In the genomic region with DNA sequence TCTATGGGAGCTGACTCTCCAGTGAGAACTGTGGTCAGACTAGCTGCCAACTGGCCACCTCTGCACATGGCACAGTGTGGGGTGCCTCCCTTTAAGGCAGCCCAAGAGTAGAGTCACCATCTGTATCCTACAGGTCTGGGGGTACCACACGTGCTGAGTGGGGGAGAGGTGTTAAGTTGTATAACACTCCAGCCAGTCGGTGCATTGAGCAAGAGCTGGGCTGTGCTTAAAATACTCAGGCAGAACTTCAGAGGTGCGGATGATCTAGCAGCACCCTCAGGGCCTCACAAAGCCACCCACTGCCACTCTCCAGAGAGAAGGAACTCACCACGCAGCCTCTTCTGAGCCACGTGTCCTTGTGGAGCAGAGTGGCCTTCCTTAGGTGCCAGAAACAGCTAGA, we compare ENCODE assay signal across 33 mouse cellular contexts. TPM values are rescaled to one million over a fixed set of nuclear protein-coding genes. Genes with fewer than 3 reads are reported as not detected.
DNase-seq lines count a peak whose midpoint lies in the region; ATAC-seq and TF ChIP-seq lines count a peak whose summit lies in the region.
"Had no signal": no experiment of that assay in that cellular context is flagged by ENCODE, and none has a peak within 500 bp of the region (broad histone marks: within the 10 kb centered on the region; RNA-seq: fewer than 3 reads in every experiment).

No protein-coding gene starts in this region.

- peak; percentile 91 for ATAC-seq in frontal cortex, adult (ENCODE audit: low TSS enrichment)
- ATAC-seq: forebrain, embryonic 16.5 days; intestine, embryonic 16.5 days had no signal

- H3K27me3 ChIP-seq in heart, embryonic 10.5 days (ENCODE audit: insufficient read depth, poor library complexity, severe bottlenecking) = no peaks in the 10 kb centered on the region
- H3K27me3 ChIP-seq: hindbrain, embryonic 13.5 days had no signal

- H3K27ac ChIP-seq in gastrocnemius, adult 2 months = no peak overlapping the region
- no peak overlapping the region for H3K27ac ChIP-seq in heart, embryonic 10.5 days
- H3K27ac ChIP-seq: hindbrain, embryonic 13.5 days; kidney, postnatal 0 days; liver, embryonic 14.5 days; macrophage; stomach, postnatal 0 days had no signal

- no peak overlapping the region for H3K4me3 ChIP-seq in gastrocnemius, adult 2 months
- H3K4me3 ChIP-seq in heart, embryonic 10.5 days = no peak overlapping the region
- H3K4me3 ChIP-seq: erythroblast, embryonic 14.5 days; heart, embryonic 12.5 days; hindbrain, embryonic 13.5 days had no signal

- intact Hi-C loops in gastrocnemius, adult 2 months (cut with DNase I) = no loop called here

- H3K9me3 ChIP-seq in heart, embryonic 10.5 days = no peaks in the 10 kb centered on the region

- no peaks in the 10 kb centered on the region for H3K36me3 ChIP-seq in heart, embryonic 10.5 days
- H3K36me3 ChIP-seq: G1E; heart, embryonic 12.5 days; hindbrain, embryonic 13.5 days had no signal

- H3K4me1 ChIP-seq in heart, embryonic 10.5 days = no peaks in the 10 kb centered on the region
- H3K4me1 ChIP-seq: heart, embryonic 12.5 days had no signal

- no peak for TF ChIP-seq CTCF in gastrocnemius, adult 2 months (IDR thresholded peaks at IDR 0.05)

- DNase-seq in frontal cortex, postnatal 10 days (ENCODE audit: low spot score in 2 of 2) = no peak
- DNase-seq in right cerebral cortex, adult 18-20 months = peak; percentile 90
- no peak for DNase-seq in right cerebral cortex, postnatal 10 days (ENCODE audit: low spot score in 2 of 2)
- DNase-seq in left cerebral cortex, adult 9 months (ENCODE audit: low spot score in 2 of 2) = peak; percentile 84 to 91
- peak; percentile 80 to 93 for DNase-seq in right cerebral cortex, postnatal 36 days (ENCODE audit: low spot score in 2 of 2)
- DNase-seq in gastrocnemius, adult 2 months = no peak
- no peak for DNase-seq in heart, embryonic 10.5 days (ENCODE audit: low spot score)
- DNase-seq: adrenal gland, adult 8-10 months; cerebellum, adult 11 months; cerebellum, adult 9-10 months; gastrocnemius, postnatal 36 days; heart, adult 18-20 months; heart, postnatal 4 days; kidney, adult 8-10 months; kidney, postnatal 4 days; liver; lung, adult 2 months; lung, postnatal 10 days; midbrain, embryonic 14.5 days had no signal

- 64% methylated on average over 5 of the region's 5 CpGs for WGBS in heart, embryonic 10.5 days

RNA-seq across cellular contexts. Expression of a gene that starts 48.4 kb away (rescaled TPM):
- 1 to 10 TPM; 1.6 to 4.0 TPM for total RNA-seq in gastrocnemius, adult 2 months (2021)
- polyA plus RNA-seq in heart, embryonic 10.5 days (2016; fragmentation: Nextera tagmentation; extraction: Ambion mirVana) = 4.5 TPM in 2 replicates
- total RNA-seq: monocyte, adult 5-6 weeks had no signal
- polyA plus RNA-seq: erythroblast, embryonic 14.5 days; G1E had no signal

RNA-seq across cellular contexts. Expression of a gene that starts 48.7 kb away (rescaled TPM):
- total RNA-seq in gastrocnemius, adult 2 months (2021) = under 1 TPM in 1 of 2 experiments, not detected in 1; 0.73 TPM
- not detected in 2 replicates for polyA plus RNA-seq in heart, embryonic 10.5 days (2016; fragmentation: Nextera tagmentation; extraction: Ambion mirVana)
- total RNA-seq: G1E; megakaryocyte-erythroid progenitor cell, adult 5-6 weeks had no signal
- polyA plus RNA-seq: erythroblast, embryonic 14.5 days; G1E; heart, embryonic 12.5 days; heart, postnatal 0 days had no signal

Comparison
In these comparisons a context has a peak if more than half of its experiments do, and no peak if none do; other contexts are left out.
1. DNase-seq: peak in right cerebral cortex, adult 18-20 months (single experiment), left cerebral cortex, adult 9 months (2 of 2) and right cerebral cortex, postnatal 36 days (2 of 2); none in frontal cortex, postnatal 10 days (0 of 2), right cerebral cortex, postnatal 10 days (0 of 2), gastrocnemius, adult 2 months (single experiment) and heart, embryonic 10.5 days (single experiment).